Mouse (Mus musculus) C2C12 (cell line): ENCODE data around the gene Myb. TPM values are rescaled to one million over a fixed set of nuclear protein-coding genes. Genes with fewer than 3 reads are reported as not detected.

ENCODE experiments used
- H3K27me3 ChIP-seq: one replicate; pipeline ENCODE4 v1.6.1; 2011; ENCODE audit not compliant: control insufficient read depth, insufficient read depth, insufficient read length
- H3K36me3 ChIP-seq: one replicate; pipeline ENCODE4 v1.6.1; 2011; ENCODE audit not compliant: control insufficient read depth, insufficient read depth
- H3K4me3 ChIP-seq: one replicate; pipeline ENCODE4 v1.5.1; 2011; ENCODE audit warnings: mild to moderate bottlenecking, control low read depth; ENCODE audit not compliant: poor library complexity, insufficient read depth, severe bottlenecking
- H3K79me2 ChIP-seq: one replicate; pipeline ENCODE4 v1.6.1; 2011; ENCODE audit not compliant: control insufficient read depth, insufficient read depth
- H3K79me3 ChIP-seq: one replicate; pipeline ENCODE4 v1.6.1; 2011; ENCODE audit warnings: low read depth, control low read depth
- H3ac ChIP-seq: one replicate; pipeline ENCODE3; 2011; ENCODE audit warnings: low read depth; ENCODE audit not compliant: control insufficient read depth, insufficient read length
- CEBPB ChIP-seq: IDR thresholded peaks from one replicate; pipeline ENCODE4 v1.6.1; 2011; ENCODE audit warnings: low read depth, mild to moderate bottlenecking, control low read depth, moderate library complexity
- CTCF ChIP-seq: IDR thresholded peaks from one replicate; pipeline ENCODE4 v1.5.1; 2011; ENCODE audit not compliant: control insufficient read depth, insufficient read depth, insufficient read length
- FOSL1 ChIP-seq: IDR thresholded peaks from one replicate; pipeline ENCODE4 v1.8.0; 2011; ENCODE audit warnings: mild to moderate bottlenecking, low read length; ENCODE audit not compliant: poor library complexity, insufficient read depth, severe bottlenecking
- MAX ChIP-seq: IDR thresholded peaks from one replicate; pipeline ENCODE4 v1.6.1; 2011; ENCODE audit warnings: mild to moderate bottlenecking, control low read depth
- MYOD1 ChIP-seq: IDR thresholded peaks from one replicate; pipeline ENCODE4 v1.6.1; 2011; ENCODE audit warnings: low read depth; ENCODE audit not compliant: control insufficient read depth, insufficient read length
- MYOG ChIP-seq: IDR thresholded peaks from one replicate; pipeline ENCODE4 v1.6.1; 2011; ENCODE audit not compliant: control insufficient read depth, insufficient read length; ENCODE audit errors: extremely low read depth
- USF1 ChIP-seq: IDR thresholded peaks from one replicate; pipeline ENCODE4 v1.6.1; 2011; ENCODE audit warnings: low read depth, mild to moderate bottlenecking, control low read depth, moderate library complexity
- long read RNA-seq, 2 experiments: library from polyadenylated mRNA; unstranded; transcript quantifications; one replicate each; pipeline ENCODE4 v2.0.0; 2019 to 2020
- polyA plus RNA-seq: library from polyadenylated mRNA; unstranded; fragments of >200 nt; fragmentation: generic; extraction: Trizol; gene quantifications from one replicate; pipeline ENCODE4 v1.2.1, GENCODE M21; 2012; ENCODE audit warnings: missing spikeins

The Myb gene
- 0.47 TPM for polyA plus RNA-seq
- long read RNA-seq, experiment 1, result 0 reads
- long read RNA-seq, experiment 2, result 0 reads

DNA sequence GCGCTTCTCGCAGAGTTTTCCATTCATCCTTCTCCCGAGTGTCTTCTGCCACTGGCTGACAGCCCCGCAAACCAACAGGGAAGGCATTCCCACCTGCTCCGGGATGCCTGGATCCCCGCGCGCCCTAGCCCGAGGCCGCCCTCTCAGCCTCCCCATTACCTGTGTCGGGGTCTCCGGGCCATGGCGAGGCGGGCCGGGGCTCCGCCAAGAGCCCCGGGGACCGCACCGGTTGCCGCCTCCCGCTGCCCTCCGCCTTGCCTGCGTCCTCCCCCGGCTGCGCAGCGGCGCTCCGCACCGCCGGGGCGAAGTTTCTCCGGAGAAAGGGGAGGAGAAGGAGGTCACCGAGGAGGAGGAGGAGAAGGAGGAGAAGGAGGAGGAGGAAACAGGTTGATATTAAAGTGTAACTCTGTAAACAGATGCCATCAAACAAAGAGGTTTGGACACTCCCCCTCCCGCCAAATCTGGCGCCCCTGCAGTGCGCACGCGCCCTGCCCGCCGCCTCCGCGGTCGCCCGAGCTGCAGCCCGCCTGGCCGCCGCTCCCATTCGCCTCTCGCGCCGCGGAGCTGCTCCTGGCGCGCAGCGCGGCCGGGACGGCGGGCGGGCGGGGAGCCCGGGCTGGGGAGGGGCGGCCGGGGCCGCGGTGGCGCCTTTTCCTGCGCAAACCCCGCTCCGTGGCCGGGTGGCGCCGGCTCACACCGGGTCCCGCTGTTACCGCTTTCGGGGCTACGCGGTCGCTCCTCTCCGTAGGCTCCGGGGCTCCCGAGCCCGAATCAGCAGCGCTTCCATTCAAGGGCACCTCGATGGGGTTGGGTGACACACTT is at the start of gene Myb:
Gene Myb (minus strand): TSS at position 448 of the 822 bp plus-strand sequence.
- no peaks in the 10 kb centered on the region for H3K79me3 ChIP-seq
- peaks cover 6% of the 10 kb centered on the region for H3K27me3 ChIP-seq
- H3ac ChIP-seq, result peak within 1 kb of the TSS; percentile 80
- TF ChIP-seq CTCF, result no peak
- peak; percentile 31 for TF ChIP-seq MAX
- no peak for TF ChIP-seq FOSL1
- TF ChIP-seq MYOD1, result no peak
- no peak for TF ChIP-seq CEBPB
- TF ChIP-seq USF1, result no peak
- no peak for TF ChIP-seq MYOG
- H3K36me3 ChIP-seq, result no peaks in the 10 kb centered on the region
- H3K4me3 ChIP-seq, result peak within 1 kb of the TSS; percentile 28
- no peaks in the 10 kb centered on the region for H3K79me2 ChIP-seq

- H3ac ChIP-seq, result no peak overlapping the region
- no peak overlapping the region for H3K4me3 ChIP-seq
- H3K36me3 ChIP-seq, result no peaks in the 10 kb centered on the region
- H3K27me3 ChIP-seq, result no peaks in the 10 kb centered on the region
- H3K79me3 ChIP-seq, result no peaks in the 10 kb centered on the region
- no peaks in the 10 kb centered on the region for H3K79me2 ChIP-seq
- TF ChIP-seq MYOD1 (no peak), MAX (no peak), MYOG (no peak), USF1 (no peak), CTCF (no peak), CEBPB (no peak), FOSL1 (no peak)
These were observed 46.6 kb upstream of the Myb start for GRCm38 (mm10) chr10:21207378-21207777.

- peaks cover 4% of the 10 kb centered on the region for H3K27me3 ChIP-seq
- no peaks in the 10 kb centered on the region for H3K79me2 ChIP-seq
- H3K36me3 ChIP-seq, result no peaks in the 10 kb centered on the region
- no peak overlapping the region for H3K4me3 ChIP-seq
- no peaks in the 10 kb centered on the region for H3K79me3 ChIP-seq
- no peak for TF ChIP-seq CTCF
- TF ChIP-seq USF1, result no peak
- no peak for TF ChIP-seq MAX
- TF ChIP-seq FOSL1, result no peak
- no peak for TF ChIP-seq MYOG
- no peak for TF ChIP-seq CEBPB
- no peak for TF ChIP-seq MYOD1
- H3ac ChIP-seq, result no peak overlapping the region
These were observed 45.4 kb upstream of the Myb start for GRCm38 (mm10) chr10:21206232-21206631.

DNA sequence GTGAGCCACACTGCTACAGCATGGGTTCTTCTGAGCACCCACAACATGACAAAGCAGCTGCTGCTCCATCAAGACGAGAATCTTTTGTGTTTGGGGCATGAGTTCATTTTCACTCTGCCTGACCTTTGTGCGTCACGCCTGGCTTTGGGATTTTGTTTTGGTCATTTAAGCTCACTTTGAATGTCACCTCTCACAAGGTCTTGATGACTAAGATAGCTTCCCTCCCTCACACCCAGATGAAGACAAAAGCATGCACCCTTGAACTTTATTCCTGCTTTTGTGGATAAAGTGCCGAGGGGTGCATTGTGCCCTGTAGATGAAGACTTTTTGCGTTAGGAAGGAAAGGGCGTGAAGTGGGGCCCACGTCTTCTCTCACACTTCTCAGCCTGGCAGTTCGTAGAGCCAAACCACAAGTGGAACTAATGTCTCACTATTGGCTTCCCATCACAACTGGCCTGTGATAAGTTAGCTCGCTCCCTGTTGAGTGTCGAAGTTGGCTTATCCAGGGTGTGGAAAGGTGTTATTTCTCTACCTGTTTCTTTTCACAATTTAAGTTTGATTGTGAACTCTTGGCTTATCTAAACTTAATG is 43.8 kb upstream of the Myb start:
- TF ChIP-seq CTCF (no peak), USF1 (no peak), MYOG (no peak), MAX (no peak), MYOD1 (no peak), CEBPB (no peak), FOSL1 (no peak)
- Histone ChIP-seq H3K36me3 (no peaks in the 10 kb centered on the region), H3K4me3 (no peak overlapping the region), H3ac (no peak overlapping the region), H3K27me3 (peaks cover 4% of the 10 kb centered on the region), H3K79me3 (no peaks in the 10 kb centered on the region), H3K79me2 (no peaks in the 10 kb centered on the region)

- Histone ChIP-seq H3K36me3 (no peaks in the 10 kb centered on the region), H3K79me2 (no peaks in the 10 kb centered on the region), H3K4me3 (no peak overlapping the region), H3K79me3 (no peaks in the 10 kb centered on the region), H3ac (no peak overlapping the region), H3K27me3 (peaks cover 4% of the 10 kb centered on the region)
- TF ChIP-seq FOSL1, result no peak
- no peak for TF ChIP-seq CTCF
- TF ChIP-seq CEBPB, result no peak
- no peak for TF ChIP-seq MAX
- no peak for TF ChIP-seq MYOG
- TF ChIP-seq USF1, result no peak
- no peak for TF ChIP-seq MYOD1
These were observed 43.1 kb upstream of the Myb start for GRCm38 (mm10) chr10:21203886-21204285.
